Mouse (Mus musculus): ENCODE measurements at regions not wholly inside any gene's neighbourhood (a gene's known extent, or its start where the extent isn't known, plus 50 kb on each side); places are given as distances from the start of the nearest gene placed in this dataset.

GRCm38 (mm10) chr1:4570730-4571129, 237.0 kb upstream of the Gm37988 start:
- WGBS = 88% methylated on average over 4 of the region's 4 CpGs
- Histone ChIP-seq H3K4me2 (no peak overlapping the region), H3K9me3 (no peaks in the 10 kb centered on the region; the same call in 1 of the 2 replicates), H3K4me1 (replicated peaks) (peaks cover 3% of the 10 kb centered on the region), H3K4me3 (no peak overlapping the region), H3K9ac (no peak overlapping the region), H3K27ac (replicated peaks) (no peak overlapping the region), H3K36me3 (no peaks in the 10 kb centered on the region), H3K27me3 (no peaks in the 10 kb centered on the region)
- no peak for ATAC-seq (ENCODE audit: low read depth)

- ATAC-seq (ENCODE audit: low read depth) = peak; percentile 97
- Histone ChIP-seq H3K36me3 (no peaks in the 10 kb centered on the region), H3K4me3 (peak overlapping the region; percentile 54), H3K4me1 (replicated peaks) (peaks cover 3% of the 10 kb centered on the region), H3K9ac (peak overlapping the region; percentile 84), H3K27ac (replicated peaks) (peak overlapping the region; percentile 93), H3K27me3 (no peaks in the 10 kb centered on the region), H3K9me3 (no peaks in the 10 kb centered on the region; the same call in 1 of the 2 replicates), H3K4me2 (peak overlapping the region; percentile 66)
- under 1% methylated on average over 56 of the region's 58 CpGs for WGBS
Measured at GRCm38 (mm10) chr1:4571299-4572202, 236.1 kb upstream of the Gm37988 start.

- peak overlapping the region; percentile 84 for H3K9ac ChIP-seq
- H3K4me3 ChIP-seq = peak overlapping the region; percentile 54
- ATAC-seq (ENCODE audit: low read depth) = no peak
- H3K36me3 ChIP-seq = no peaks in the 10 kb centered on the region
- no peaks in the 10 kb centered on the region for H3K27me3 ChIP-seq
- H3K27ac ChIP-seq (replicated peaks) = peak overlapping the region; percentile 93
- peaks cover 3% of the 10 kb centered on the region for H3K4me1 ChIP-seq (replicated peaks)
- H3K4me2 ChIP-seq = peak overlapping the region; percentile 66
- H3K9me3 ChIP-seq = no peaks in the 10 kb centered on the region; the same call in 1 of the 2 replicates
- 33% methylated on average over 3 of the region's 3 CpGs for WGBS
Measured at GRCm38 (mm10) chr1:4572311-4572710, 235.4 kb upstream of the Gm37988 start.

GRCm38 (mm10) chr1:4574101-4574500, 233.6 kb upstream of the Gm37988 start:
- Histone ChIP-seq H3K4me3 (no peak overlapping the region), H3K9ac (no peak overlapping the region), H3K4me2 (no peak overlapping the region), H3K27me3 (no peaks in the 10 kb centered on the region), H3K9me3 (no peaks in the 10 kb centered on the region), H3K4me1 (replicated peaks) (peaks cover 3% of the 10 kb centered on the region), H3K36me3 (no peaks in the 10 kb centered on the region), H3K27ac (replicated peaks) (no peak overlapping the region)
- ATAC-seq (ENCODE audit: low read depth) = no peak
- WGBS = 34% methylated on average over 1 of the region's 1 CpGs

DNA sequence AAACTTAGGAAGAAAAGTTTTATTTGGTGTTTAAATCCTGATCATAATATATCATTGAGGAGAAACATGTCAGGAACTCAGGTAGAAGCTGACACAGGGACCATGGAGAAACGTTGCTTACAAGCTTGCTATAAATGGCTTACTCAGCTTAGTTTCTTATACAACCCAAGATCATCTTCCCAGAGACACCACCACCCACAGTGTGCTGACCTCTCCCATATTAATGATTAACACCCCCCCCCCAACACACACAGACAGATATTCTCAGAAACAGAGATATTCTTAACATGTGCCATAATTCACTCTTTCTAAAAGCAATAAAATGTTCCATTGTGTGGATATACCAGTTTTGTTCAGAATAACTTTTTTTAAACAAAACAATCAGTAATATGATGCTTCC, 230.7 kb upstream of the Gm37988 start:
- Histone ChIP-seq H3K9me3 (no peaks in the 10 kb centered on the region), H3K27ac (replicated peaks) (no peak overlapping the region), H3K36me3 (no peaks in the 10 kb centered on the region), H3K4me3 (no peak overlapping the region), H3K4me1 (replicated peaks) (no peaks in the 10 kb centered on the region), H3K9ac (no peak overlapping the region), H3K27me3 (no peaks in the 10 kb centered on the region), H3K4me2 (no peak overlapping the region)
- ATAC-seq (ENCODE audit: low read depth) = no peak
- WGBS = 44% methylated on average over 1 of the region's 1 CpGs

DNA sequence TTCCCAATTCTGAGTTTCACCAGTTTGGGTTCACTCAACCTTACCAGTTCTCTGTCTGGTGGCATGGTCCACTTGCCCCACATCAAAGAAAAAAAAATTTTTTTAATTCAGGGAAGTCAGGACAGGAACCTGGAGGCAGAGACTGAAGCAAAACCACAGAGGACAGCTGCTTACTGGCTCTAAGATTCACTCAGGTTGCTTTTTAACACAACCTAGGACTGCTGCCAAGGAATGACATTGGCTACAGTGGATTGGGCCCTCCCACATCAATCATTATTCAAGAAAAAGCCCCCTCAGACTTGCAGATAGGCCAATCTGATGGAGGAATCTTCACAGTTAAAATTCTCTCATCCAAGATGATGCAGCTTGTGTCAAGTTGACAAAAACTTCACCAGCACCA, 225.2 kb upstream of the Gm37988 start:
- Histone ChIP-seq H3K4me1 (replicated peaks) (no peaks in the 10 kb centered on the region), H3K36me3 (no peaks in the 10 kb centered on the region), H3K9ac (no peak overlapping the region), H3K4me2 (no peak overlapping the region), H3K4me3 (no peak overlapping the region), H3K9me3 (no peaks in the 10 kb centered on the region), H3K27ac (replicated peaks) (no peak overlapping the region), H3K27me3 (no peaks in the 10 kb centered on the region)
- ATAC-seq (ENCODE audit: low read depth) = no peak

DNA sequence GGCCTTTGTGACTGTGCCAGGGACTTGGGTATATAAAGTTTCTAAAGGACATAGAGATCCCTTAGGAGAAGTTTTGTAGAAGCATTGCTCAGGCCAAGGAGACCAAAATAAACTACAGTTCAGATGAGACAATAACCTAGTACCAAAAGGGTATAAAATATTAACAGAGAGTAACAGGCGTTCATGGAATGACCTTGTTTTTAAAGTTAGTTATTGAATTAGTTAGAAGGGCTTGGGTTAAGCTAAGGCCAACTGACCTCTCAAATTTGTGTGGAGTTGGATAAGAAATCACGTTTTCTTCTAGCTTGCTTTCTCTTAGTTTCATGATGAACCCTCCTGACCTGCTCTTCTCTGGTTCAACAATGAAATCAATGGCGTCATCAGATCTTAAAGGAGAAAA, 209.8 kb upstream of the Gm37988 start:
- Histone ChIP-seq H3K4me1 (replicated peaks) (no peaks in the 10 kb centered on the region), H3K4me3 (no peak overlapping the region), H3K36me3 (no peaks in the 10 kb centered on the region), H3K9me3 (no peaks in the 10 kb centered on the region), H3K4me2 (no peak overlapping the region), H3K9ac (no peak overlapping the region), H3K27ac (replicated peaks) (no peak overlapping the region), H3K27me3 (no peaks in the 10 kb centered on the region)
- no peak for ATAC-seq (ENCODE audit: low read depth)
- 66% methylated on average over 3 of the region's 3 CpGs for WGBS

GRCm38 (mm10) chr1:4598425-4598824, 209.3 kb upstream of the Gm37988 start:
- 24% methylated on average over 3 of the region's 3 CpGs for WGBS
- Histone ChIP-seq H3K36me3 (no peaks in the 10 kb centered on the region), H3K9ac (no peak overlapping the region), H3K4me2 (no peak overlapping the region), H3K27me3 (no peaks in the 10 kb centered on the region), H3K9me3 (no peaks in the 10 kb centered on the region), H3K4me1 (replicated peaks) (no peaks in the 10 kb centered on the region), H3K27ac (replicated peaks) (no peak overlapping the region), H3K4me3 (no peak overlapping the region)
- ATAC-seq (ENCODE audit: low read depth) = no peak

- 86% methylated on average over 3 of the region's 3 CpGs for WGBS
- Histone ChIP-seq H3K27me3 (no peaks in the 10 kb centered on the region), H3K27ac (replicated peaks) (no peak overlapping the region), H3K4me3 (no peak overlapping the region), H3K9ac (no peak overlapping the region), H3K4me2 (no peak overlapping the region), H3K36me3 (no peaks in the 10 kb centered on the region), H3K4me1 (replicated peaks) (no peaks in the 10 kb centered on the region), H3K9me3 (no peaks in the 10 kb centered on the region)
- no peak for ATAC-seq (ENCODE audit: low read depth)
Measured at GRCm38 (mm10) chr1:4602386-4602785, 205.3 kb upstream of the Gm37988 start.

DNA sequence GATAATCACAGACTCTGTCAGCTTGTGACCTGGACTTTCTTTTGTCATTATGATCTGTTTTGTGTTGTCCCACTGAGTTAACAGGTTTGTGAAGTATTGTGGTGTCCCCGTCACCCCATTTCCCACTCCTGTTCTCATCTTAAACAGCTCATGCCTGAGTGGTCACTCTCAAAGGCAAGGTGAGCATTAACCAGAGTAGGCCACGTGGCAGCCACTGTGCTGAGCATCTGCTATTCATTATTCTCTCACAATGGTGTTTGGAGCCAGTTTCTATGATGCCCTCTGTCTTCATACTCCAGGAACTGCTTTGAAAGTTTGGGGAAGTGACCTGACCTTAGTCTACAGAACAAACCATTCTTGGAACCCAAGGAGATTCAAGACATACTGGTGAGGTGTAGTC, 198.9 kb upstream of the Gm37988 start:
- Histone ChIP-seq H3K9ac (no peak overlapping the region), H3K27me3 (no peaks in the 10 kb centered on the region), H3K4me3 (no peak overlapping the region), H3K36me3 (no peaks in the 10 kb centered on the region), H3K27ac (replicated peaks) (no peak overlapping the region), H3K9me3 (no peaks in the 10 kb centered on the region), H3K4me2 (no peak overlapping the region), H3K4me1 (replicated peaks) (no peaks in the 10 kb centered on the region)
- WGBS = 51% methylated on average over 2 of the region's 2 CpGs
- ATAC-seq (ENCODE audit: low read depth) = no peak

DNA sequence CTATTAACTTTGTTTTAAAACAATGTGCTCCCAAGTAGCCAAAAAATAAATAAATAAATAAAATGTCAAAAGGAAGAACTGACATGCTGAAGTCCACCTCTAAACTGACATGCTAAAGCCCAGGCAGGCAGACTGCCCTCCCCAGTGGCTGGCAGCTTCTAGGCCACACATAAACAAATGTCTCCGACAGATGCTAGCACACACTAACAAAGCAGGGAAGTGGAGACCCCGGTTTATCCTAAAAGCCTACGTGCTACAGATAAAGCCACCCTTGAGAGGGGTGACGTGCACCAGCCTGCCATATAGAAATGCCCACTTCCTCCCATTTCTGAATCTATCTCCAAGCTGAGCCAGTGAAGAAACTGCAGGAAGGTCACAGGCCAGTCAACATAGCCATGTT, 194.4 kb upstream of the Gm37988 start:
- no peaks in the 10 kb centered on the region for H3K9me3 ChIP-seq
- no peak for ATAC-seq (ENCODE audit: low read depth)
- no peaks in the 10 kb centered on the region for H3K27me3 ChIP-seq
- 82% methylated on average over 4 of the region's 4 CpGs for WGBS
- H3K36me3 ChIP-seq = no peaks in the 10 kb centered on the region
- H3K27ac ChIP-seq (replicated peaks) = no peak overlapping the region
- no peak overlapping the region for H3K9ac ChIP-seq
- H3K4me2 ChIP-seq = no peak overlapping the region
- no peak overlapping the region for H3K4me3 ChIP-seq
- no peaks in the 10 kb centered on the region; the same call in 1 of the 2 replicates for H3K4me1 ChIP-seq (replicated peaks)

DNA sequence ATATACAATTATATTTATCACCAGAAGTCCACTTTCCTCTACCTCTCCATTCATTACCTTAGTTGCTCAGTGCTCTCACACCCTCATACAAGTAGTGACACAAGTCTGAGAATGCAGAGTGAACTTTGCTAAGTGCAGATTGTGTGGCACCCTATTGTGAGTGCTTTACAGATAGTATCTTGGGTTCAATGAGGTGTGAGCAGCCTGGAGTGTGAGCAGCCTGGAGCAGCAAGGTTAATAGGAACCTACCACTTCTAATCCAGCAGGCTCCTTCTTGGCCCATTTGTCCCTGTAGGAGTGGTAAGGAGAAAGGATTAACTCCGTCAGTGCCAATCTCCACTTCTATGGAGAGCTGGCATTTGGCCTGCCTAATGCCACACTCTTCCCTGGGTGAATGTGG, 192.4 kb upstream of the Gm37988 start:
- no peak for ATAC-seq (ENCODE audit: low read depth)
- 89% methylated on average over 1 of the region's 1 CpGs for WGBS
- Histone ChIP-seq H3K4me3 (no peak overlapping the region), H3K27me3 (no peaks in the 10 kb centered on the region), H3K36me3 (no peaks in the 10 kb centered on the region), H3K27ac (replicated peaks) (no peak overlapping the region), H3K4me1 (replicated peaks) (no peaks in the 10 kb centered on the region; the same call in 1 of the 2 replicates), H3K4me2 (no peak overlapping the region), H3K9me3 (no peaks in the 10 kb centered on the region), H3K9ac (no peak overlapping the region)

- Histone ChIP-seq H3K4me1 (replicated peaks) (no peaks in the 10 kb centered on the region; the same call in 1 of the 2 replicates), H3K27ac (replicated peaks) (no peak overlapping the region), H3K4me2 (no peak overlapping the region), H3K36me3 (no peaks in the 10 kb centered on the region), H3K27me3 (no peaks in the 10 kb centered on the region), H3K9me3 (no peaks in the 10 kb centered on the region), H3K9ac (no peak overlapping the region), H3K4me3 (no peak overlapping the region)
- 84% methylated on average over 10 of the region's 10 CpGs for WGBS
- ATAC-seq (ENCODE audit: low read depth) = no peak
Measured at GRCm38 (mm10) chr1:4617479-4617878, 190.2 kb upstream of the Gm37988 start.

All from neural tube, embryonic 13.5 days (tissue).